Mouse (Mus musculus): ENCODE measurements at regions not wholly inside any gene's neighbourhood (a gene's known extent, or its start where the extent isn't known, plus 50 kb on each side); places are given as distances from the start of the nearest gene placed in this dataset.

DNA sequence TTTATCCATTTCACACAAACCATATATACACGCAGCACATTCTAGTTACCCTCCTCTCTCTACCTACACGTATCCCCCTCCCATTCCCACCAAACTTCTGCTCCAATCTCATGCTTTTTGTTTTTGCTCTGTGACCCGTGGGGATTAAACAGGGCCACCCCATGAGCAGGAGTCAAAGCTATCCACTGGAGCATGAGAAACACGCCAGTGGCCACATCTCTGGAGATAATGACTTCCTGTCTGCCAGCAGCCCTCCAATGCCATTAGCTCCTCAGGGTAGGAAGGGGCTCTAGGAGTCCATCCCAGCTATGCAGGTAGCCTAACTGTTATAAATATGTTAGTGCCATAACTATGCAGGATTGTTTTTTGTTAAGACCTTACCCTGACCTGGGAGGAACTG, 141.9 kb upstream of the Grb10 start:
- DNase-seq = no peak

DNA sequence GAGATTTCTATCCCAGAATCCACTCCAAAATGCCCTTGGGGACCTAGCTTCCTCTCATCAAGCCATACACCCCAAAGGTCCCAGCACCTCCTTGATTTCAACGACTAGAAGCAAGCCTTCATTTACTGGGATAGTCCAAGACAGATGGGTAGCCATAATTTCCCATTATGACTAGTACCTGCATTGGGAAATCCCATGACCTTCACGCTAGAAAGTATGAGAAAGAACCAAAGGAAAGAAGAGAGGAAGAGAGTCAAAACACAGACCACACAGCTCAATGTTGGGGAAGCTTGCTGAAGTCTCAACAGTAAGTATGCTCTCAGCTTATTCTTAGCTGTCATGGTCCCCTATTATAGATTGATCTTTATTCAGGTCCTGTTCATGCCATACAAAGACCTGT, 133.9 kb upstream of the Grb10 start:
- no peak for DNase-seq

GRCm38 (mm10) chr11:12171312-12171711, 132.8 kb upstream of the Grb10 start:
- DNase-seq = peak in 1 of 2 experiments; percentile 6

DNA sequence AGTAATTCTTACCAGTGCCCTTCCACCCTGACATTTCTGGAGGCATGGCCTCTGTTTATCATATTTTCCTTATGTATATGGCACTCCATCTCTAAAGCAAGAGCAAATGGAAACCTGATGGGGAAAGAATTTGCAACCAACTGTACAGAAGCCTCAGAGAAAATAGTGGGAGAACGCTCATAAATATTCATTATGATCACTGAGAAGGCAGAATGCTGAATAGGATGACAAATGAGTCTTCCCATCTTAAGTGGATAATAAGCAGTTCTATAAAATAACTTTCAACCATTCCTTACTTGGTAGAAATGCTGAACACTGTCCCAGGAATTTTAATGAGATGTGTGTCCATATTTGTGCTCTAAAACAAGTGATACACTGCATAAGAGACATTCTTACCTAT, 129.9 kb upstream of the Grb10 start:
- no peak for DNase-seq
